Mouse (Mus musculus) lung, adult 2 months (tissue): ENCODE measurements around the gene Ooep.

Experiments used
- CTCF ChIP-seq: fragments of 200-500 bp; IDR thresholded peaks from 2 replicates; pipeline ENCODE4 v1.5.1; 2011; ENCODE audit warnings: mild to moderate bottlenecking, low read length, control low read depth; ENCODE audit not compliant: insufficient read depth
- POLR2A ChIP-seq: fragments of 200-500 bp; IDR thresholded peaks from 2 replicates; pipeline ENCODE4 v1.6.1; 2011; ENCODE audit warnings: low read depth, mild to moderate bottlenecking, control low read depth, low read length, borderline replicate concordance; ENCODE audit errors: extremely low read depth

DNA sequence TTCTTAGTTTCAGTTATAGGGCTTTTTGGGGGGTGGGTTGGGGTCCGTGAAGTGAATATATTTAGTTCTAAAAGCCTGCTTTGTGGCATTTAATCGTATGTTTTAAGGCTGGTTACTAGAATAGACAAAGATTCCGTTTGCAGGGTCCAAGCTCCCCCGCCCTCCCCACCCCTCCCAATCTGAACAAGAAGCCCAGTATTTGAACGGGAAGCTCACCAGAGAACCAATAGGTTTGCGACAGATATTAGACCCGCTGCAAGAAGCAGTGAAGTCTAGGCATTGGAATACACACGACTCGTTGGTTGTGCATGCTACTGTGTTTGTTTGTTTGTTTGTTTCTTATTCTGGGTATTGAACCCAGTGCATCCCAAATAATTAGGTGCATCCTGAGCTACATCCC lies 18.0 kb upstream of the Ooep start:
- no peak for TF ChIP-seq CTCF
- TF ChIP-seq POLR2A = no peak
